Mouse (Mus musculus) hematopoietic stem cell, adult 5-6 weeks (primary cell): ENCODE results near the gene Madcam1. TPM values are rescaled to one million over a fixed set of nuclear protein-coding genes. Genes with fewer than 3 reads are reported as not detected.
A peak's percentile ranks its signal among the peaks of the same experiment; 100 is the strongest.

Experiments
- ATAC-seq, 2 experiments: fragments of 125-278 bp in 1 of 2; replicated peaks in 1 of 2; 2 replicates each; pipeline ENCODE4 v1.8.0; 2016 to 2017; ENCODE audit warnings: inconsistent platforms in 2 of 2, mild to moderate bottlenecking in 2 of 2, moderate number of reproducible peaks in 2 of 2, low read depth in 1 of 2, moderate TSS enrichment in 1 of 2; ENCODE audit not compliant: low FRiP score in 2 of 2, poor library complexity in 2 of 2, severe bottlenecking in 2 of 2, insufficient read depth in 1 of 2, low TSS enrichment in 1 of 2
- total RNA-seq: library from RNA; stranded (forward); fragments of 172-1452, 232-1000 nt; gene quantifications from 2 replicates; pipeline ENCODE4 v1.2.3, GENCODE M21; 2017

The Madcam1 gene
- total RNA-seq = not detected in 2 replicates

DNA sequence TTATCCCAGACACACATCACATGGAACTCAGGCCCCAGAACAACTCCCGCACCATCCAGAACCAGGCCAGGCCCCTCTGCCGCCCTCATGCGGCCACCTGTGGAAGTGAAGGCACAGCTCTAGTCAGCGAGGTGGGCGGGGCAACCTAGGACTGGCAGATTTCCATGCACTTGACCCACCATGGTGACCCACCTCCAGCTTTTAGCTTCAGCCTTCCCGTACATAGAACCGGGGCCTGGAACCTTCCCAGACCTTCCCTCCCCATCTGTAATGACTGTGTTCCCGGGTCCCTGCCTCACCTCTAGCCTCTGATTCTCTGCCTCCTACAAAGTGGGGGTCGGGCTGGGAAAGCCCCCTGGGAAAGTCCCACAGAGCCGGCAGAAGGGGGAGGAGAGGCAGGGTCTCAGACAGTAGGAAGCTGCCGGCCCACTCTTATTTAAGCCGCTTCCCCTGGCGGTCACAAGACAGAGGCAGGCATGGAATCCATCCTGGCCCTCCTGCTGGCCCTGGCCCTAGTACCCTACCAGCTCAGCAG is at the start of gene Madcam1:
Madcam1 (plus strand) TSS at position 429 of the 535 bp plus-strand sequence.
- ATAC-seq = peak; percentile 56 to 63

DNA sequence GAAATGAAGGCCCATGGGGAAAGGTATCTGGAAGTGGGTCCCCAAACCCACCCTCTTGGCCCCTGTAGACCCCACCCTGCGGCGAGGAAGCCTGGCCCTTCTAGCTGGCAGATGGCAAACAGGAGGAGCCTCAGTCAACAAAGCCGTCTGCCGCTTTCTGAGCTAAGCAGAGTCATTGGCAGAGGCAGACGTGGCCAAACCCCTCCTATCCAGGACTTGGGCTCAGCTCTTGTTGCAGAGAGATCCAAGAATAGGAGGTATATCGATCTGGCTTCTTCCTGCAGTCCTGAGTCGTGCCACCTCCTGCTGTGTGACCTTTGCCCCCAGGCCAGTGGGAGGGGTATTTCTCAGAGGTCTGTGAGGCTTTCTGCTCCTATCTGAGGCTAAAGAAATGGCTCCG is 48.5 kb upstream of the Madcam1 start:
- ATAC-seq = no peak

DNA sequence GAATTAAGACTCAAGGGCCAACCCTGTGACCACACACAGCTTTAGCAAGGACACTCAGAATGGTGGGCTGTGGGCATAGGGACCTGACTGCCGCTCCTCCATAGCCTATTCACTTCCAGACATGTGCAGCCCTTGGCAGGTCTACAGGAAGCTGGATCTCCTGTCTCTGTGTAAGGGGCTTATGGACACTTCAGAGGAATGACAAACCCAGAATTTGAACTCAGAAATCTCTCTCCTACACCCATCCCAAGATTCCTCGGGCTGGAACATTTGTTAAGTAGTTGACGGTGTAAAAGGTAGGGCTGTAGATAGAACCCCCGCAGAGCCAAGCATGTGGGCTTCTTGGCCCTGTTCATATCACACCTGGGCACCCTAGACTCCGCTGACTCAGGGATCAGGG is 48.0 kb upstream of the Madcam1 start:
- no peak for ATAC-seq

DNA sequence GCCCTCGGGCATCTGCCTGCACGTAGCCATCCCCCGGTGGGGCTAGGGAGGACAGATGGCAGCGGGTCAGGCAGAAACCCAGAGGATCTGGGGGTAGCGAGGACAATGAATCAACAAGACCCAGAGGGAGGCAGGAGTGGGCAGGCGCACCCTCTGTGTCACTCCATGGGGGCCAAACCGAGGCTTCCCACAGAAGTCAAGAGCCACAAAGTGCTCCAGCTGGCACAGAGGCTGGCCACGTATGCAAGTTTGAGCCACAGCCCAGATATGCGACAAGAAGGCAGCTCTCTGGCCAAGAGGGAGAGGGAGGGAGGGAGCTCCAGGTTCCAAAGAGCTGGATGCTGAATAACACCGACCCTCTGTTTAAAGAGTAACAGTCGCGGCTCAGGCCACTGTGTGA is 40.4 kb upstream of the Madcam1 start:
- no peak for ATAC-seq

DNA sequence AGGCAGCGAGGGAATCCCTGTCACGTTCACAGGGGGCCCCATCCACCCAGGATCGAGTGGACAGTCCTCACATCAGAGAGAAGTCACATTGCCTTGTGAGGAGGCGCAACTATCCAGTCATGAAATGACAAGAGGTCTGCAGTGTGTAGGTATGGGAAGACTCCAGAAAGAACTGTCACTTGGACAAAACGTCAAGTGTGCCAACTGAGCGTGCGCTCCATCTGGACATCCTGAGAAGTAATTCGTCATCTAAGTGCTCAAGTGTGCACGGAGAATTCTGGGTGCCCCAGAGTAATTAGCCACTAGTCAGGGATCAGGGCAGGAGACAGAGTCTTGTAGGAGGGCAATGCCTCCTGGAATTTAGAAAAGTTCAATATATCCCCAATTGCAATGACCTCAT is 39.0 kb upstream of the Madcam1 start:
- ATAC-seq = no peak

DNA sequence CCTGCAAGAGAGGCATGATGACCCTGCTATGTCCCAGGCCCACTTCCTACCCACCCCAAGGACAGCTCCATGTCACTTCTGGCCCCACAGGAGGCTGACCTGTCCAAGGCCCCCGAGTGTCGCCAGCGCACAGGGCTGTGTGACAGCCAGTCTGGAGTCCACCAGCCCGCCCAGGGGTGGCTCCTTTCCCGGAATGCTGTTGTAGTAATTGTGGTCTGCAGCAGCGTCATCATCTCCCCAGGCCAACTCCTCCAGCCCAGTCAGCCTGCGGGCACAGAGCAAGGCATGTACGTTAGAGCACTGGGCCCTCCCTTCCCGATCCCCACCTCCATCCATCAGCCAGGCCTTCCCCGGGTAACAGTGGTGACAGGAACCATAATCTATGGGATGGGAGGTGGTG is 38.2 kb upstream of the Madcam1 start:
- no peak for ATAC-seq

DNA sequence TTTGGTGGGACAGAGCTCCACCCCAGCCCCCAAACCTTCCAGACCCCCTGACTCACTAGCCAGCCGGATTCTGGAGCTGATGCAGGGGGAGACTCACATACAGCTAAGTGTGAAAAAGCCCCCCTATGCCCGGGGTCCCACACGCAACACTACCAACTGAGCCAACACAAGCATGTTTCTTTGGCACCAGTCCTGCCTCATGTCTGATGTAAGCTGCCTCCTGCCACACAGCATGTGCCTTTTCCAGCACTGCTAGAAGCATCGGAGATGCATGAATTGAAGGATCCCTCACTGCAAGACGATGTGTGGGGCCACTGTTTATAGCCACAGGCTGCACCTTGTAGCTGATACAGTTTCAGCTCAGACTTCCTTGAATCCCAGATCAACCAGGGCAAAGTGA is 36.0 kb upstream of the Madcam1 start:
- ATAC-seq = no peak

DNA sequence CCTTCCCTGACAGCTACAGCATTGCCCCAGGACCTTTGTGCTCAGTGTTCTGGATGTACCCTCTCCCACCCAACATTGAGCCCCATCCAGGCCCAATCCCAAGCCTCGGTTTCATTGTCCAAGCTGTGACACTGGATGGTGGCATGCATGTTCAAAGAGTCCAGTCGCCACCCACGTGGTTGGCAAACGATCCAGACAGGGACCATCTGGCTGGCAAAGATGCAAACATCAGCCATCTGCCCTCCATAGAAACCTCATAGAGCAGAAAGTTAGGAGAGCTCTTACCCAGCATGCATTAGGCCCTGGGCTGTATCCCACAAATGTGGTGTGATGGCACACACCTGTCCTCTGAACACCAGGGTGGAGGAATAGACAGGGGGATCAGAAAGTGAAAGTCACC is 32.9 kb upstream of the Madcam1 start:
- no peak for ATAC-seq

DNA sequence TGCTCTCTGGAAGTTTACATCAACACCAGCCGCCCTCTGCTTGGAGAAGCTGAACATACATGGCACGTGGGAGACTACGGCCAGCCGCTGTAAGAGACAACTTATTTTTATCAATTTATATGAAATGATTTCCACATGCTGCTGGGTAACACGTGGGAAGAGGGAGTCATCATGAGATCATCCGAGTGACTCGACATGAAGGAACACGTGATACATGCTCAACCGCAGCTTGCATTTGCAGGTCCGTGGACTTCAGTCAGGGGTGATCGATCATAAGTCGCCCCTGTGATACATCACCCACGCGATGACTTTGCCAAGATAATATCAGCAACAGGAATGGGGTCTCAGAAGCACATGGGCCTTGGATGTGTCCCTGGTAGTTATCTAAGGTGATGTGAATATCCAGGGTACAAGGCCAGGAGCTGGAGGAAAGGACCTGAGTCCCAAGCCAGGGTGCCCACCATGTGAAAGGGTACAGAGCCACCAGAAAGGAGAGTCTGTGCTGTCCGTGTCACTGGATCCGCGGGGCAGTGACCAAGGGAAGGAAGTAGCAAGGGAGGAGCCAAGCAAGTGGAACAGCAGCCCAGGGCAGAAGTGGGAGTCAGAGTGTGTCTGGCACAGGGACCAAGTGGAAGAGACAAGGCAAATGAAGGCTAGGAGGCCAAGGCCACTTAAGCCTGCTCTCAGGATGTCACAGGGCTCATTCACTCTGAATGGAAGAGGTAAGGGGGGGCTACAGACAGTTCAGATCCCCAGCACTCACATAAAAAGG is 31.2 kb upstream of the Madcam1 start:
- ATAC-seq = no peak

DNA sequence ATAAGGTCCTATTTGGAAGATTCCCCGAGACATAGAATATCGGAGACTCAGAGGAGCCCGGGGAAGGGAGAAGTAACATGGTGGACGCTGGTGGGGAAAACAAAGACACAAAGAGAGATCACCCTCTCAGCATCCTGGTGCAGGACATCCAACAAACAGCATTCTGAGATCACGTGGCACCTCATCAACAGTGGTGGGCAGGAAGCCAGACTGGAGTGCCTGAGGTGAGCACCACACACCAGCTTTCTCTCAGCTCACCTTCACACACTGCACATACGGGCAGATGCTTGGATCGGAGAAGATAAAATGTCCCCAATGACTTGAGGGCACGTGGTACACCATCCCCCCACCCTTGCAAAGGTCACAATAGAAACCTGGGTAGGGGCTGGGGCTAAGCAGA is 28.1 kb upstream of the Madcam1 start:
- ATAC-seq = no peak

DNA sequence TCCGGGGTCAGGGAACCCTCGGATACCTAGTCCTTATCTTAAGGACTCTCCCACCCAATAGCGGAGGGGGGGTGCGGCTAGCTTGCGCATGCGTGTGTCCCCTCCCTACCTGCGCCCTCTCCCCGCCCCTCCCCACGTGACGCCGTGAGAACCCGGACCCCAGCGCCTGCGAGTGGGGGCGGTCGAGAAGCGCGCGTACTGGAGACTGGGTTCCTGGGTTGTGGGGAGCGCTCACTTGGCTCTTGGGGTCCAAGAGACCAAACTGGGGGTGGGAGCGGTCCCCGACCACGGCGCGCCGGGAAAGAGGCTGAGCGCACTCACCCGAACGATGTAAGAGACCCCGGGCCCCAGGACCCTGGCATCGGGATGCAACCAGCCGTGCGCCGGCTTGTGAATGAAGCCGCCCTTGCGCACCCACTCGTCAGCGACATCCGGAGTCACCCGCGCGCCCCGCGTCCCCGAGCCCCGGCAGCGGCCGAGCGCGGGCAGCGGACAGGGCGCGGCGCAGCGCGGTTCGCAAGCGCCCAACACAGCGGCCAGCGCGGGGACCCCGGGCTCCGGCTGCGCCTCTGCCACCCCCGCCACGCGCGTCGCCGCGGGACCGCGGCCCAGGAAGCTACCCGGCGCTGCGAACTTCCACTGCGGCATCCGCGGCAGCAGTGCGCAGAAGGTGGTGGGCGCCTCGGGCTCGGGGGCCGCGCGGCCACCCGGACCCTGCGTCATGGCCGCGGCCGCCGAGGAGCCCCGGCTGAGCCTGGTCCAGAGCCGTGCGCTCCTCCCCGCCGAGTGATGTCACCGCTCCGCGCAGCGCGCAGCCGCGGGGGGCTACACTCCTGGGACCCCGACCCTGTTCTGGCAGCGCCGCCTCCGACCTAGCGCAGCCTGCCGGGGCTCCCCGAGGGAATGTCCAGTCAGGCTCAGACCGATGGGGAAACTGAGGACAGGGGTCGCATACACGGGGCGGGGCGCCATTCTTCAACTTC is 26.9 kb upstream of the Madcam1 start, which contains the start of gene Shc2:
Shc2 (minus strand) TSS at position 791 of the 983 bp plus-strand sequence.
- ATAC-seq = no peak

DNA sequence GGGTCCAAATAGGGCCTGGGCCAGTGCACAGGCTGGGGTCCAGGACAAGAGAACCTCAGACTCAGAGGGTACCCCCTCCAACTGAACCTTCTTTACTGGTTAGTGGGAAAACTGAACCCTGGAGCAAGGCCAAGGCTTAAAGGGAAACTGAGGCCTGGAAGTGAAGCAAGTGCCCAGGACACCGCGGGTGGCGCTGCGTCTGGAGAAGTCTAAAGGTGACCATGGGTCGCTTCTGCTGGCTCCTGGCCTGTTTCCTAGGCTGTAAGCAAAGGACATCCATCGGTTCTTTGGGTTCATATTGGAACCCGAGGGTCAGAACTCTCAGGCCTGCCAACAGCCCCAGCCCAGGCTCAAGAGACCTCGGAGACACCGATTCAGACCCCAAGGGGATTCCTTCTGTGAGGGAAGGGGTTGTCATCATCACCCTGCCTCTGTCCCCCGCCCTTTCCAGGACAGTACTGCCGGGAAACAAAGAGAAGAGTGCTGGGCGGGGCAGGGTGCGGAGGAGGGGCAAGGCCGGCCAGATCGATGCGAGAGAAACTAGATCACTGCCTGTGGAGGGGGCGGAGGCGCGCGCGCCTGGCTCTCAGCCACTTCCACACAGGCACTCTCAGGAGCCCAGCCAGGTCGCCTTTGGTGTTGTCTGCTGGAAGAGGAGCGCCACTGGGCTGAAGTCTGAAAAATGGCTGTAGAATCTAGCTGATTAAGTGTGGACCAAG is 25.7 kb upstream of the Madcam1 start:
- no peak for ATAC-seq

DNA sequence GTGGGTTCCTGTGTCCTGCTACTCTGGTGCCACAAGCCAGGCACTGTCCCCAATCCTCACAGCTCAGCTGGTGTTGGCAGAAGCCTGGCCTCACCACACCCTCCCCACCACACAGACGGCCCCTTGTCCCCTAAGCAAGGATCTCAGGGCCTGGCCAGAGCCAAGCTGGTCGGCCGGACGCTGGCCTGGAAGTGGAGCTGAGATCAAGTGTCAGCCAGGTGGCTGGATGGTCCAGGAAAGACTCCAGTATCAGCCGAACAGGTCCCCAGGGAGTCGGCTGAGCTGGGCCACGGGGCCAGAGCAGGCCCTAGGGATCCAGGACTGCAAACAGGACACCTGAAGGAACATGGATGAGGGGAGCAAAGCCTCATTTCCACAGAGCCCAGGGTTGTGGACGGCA is 18.6 kb upstream of the Madcam1 start, which contains the start of gene Odf3l2:
Odf3l2 (minus strand) TSS at position 28 of the 400 bp plus-strand sequence.
- no peak for ATAC-seq

DNA sequence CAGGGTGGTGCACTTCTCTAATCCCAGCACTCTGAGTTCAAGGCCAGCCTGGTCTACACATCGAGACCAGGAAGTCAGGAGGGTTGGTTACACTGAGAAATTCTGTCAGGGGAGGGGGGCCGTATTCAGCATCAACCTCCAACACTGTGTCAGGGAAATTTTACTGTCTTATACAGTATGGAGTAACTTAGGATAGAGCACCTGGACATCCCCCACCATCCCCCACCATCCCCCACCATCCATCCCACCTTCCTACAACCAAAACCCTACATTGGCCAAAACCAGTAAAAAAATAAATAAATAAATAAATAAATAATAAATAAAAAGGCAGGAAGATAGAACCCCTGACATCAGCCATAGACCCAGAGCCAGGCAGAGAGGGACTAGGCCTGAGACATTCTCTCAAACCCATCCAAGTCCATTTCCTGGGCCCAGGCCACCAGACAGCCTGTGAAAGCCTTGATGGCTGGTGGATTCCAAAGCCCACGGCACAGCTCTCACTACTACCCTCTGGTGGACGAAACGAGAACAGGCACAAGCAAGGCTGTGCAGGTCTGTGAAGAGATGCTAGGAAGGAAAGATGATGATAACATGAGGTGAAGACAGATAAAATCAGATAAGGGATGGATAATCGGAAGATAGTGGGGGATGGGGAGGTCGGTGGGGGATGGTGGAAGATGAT is 15.1 kb upstream of the Madcam1 start:
- peak; percentile 76 to 86 for ATAC-seq

DNA sequence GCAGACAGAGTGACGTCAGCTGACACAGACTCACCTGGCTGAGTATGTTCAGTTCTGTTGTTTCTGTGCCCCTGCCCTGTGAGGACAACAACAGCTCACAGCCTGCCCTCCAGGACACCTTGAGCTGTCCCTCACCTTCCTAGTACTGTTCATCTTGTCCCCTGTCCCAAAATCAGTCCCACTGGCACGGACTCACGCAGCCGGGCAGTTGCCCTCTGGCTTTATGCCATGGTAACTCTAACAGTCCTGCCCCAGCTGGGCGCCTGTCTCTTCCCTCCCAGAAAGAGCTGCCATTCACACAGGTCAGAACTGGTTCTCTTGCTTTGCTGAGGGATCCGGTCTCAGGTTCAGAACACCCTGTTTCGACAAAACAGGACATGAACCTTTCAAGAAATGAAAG is 11.6 kb upstream of the Madcam1 start:
- ATAC-seq = no peak

DNA sequence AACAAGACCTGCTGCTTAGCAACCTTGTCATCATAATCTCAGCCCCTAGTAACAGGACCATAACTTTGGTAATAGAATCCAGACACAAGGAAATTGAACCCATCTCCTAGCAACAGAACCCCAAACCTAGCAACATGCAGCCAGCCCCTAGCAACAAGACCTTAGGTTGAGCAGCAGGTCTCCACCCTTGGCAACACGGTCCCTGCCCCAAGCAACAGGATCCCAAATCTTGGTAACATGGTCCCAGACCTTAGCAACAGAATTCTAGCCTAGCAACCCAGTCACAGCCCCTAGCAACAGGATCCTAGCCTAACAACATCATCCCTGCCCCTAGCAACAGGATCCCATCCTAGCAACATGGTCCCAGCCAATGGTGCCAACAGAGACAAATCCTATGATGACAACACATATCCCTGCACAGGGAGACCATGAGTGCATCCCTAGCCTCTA is 9.4 kb upstream of the Madcam1 start:
- ATAC-seq = no peak

DNA sequence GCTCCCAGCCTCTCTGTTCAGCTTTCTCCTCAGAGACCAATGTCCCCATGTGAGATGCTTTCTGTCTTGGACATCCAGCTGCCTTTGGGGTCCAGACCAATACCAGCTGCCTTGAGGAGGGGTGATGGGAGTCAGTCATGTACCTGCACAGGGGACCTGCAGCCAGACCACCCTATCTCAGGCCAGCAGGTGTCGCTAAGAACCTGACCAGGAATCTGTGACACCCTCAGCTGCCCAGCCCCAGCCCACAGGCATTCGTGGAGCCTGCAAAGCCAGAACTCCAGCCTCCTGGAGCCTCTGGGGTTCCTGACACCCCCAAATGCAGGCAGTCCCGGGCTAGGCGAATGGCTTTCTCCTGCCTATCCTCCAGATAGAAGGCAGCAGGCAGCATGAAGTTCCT is 5.5 kb upstream of the Madcam1 start:
- ATAC-seq = peak; percentile 49 to 50; a peak in 3 of 4 replicates
